Mouse (Mus musculus): Measurements from ENCODE around the gene Olfr825.

DNA sequence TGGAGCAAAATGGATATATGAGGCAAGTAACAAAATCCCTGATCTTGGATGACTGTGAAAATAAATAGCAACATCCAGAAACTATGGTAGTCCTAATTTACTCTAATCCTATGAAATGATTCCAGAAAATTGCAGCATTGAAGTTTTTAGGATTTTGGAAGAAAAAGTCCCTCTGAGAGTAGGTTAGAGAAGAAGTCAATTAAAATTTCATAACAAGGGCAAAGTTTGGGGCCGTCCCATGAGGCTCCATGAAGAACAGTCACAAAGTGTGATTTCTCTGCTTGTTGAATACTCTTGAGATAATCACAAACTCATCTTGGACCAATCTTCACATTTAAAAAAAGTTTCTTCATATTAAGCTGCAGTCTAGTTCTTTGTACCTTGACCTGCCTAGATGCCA is 47.7 kb upstream of the Olfr825 start, which contains the start of gene Olfr827:
- no peak for TF ChIP-seq CTCF (IDR thresholded peaks at IDR 0.05)
- TF ChIP-seq EP300 (IDR thresholded peaks at IDR 0.05), result no peak
